Mouse (Mus musculus) C2C12 (cell line): Measurements from ENCODE around the gene Shank1.

Experiments used
- CEBPB ChIP-seq: IDR thresholded peaks from one replicate; pipeline ENCODE4 v1.6.1; 2011; ENCODE audit warnings: low read depth, mild to moderate bottlenecking, control low read depth, moderate library complexity
- CTCF ChIP-seq: IDR thresholded peaks from one replicate; pipeline ENCODE4 v1.5.1; 2011; ENCODE audit not compliant: control insufficient read depth, insufficient read depth, insufficient read length
- MYOD1 ChIP-seq: IDR thresholded peaks from one replicate; pipeline ENCODE4 v1.6.1; 2011; ENCODE audit warnings: low read depth; ENCODE audit not compliant: control insufficient read depth, insufficient read length

GRCm38 (mm10) chr7:44334139-44334538 is 24.1 kb downstream of the Shank1 start:
- TF ChIP-seq CTCF (no peak), MYOD1 (no peak), CEBPB (no peak)
